Mouse (Mus musculus) spleen, adult 18-20 months (tissue): ENCODE results near the gene Npw.

ENCODE experiments used
- DNase-seq, 2 experiments: peaks; one replicate each; pipeline ENCODE4 v3.0.0; 2022; ENCODE audit warnings: mixed read lengths in 2 of 2

Npw gene

DNA sequence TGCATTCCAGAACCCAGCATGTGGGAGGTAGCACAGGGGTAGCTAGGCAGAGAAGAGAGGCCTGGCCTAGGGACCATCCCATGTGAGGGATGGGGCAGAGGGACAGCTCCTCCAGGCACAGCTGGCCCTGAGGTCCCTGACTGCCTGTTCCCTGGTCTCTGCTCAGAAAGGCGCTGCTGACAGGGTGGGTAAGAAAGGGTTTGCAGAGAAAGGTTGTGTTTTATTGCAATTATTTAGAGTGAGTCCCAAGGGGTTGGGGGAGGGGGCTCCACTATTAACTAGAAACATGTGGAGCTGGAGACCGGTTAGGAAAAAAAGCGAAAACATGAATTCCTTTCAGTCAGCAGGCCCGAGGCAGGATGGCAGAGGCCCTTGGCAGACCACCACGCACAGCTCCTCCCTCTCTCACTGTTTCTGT lies 18.7 kb downstream of the Npw start:
- no peak for DNase-seq

- no peak for DNase-seq
Measured at GRCm38 (mm10) chr17:24638840-24639239, 19.4 kb downstream of the Npw start.

DNA sequence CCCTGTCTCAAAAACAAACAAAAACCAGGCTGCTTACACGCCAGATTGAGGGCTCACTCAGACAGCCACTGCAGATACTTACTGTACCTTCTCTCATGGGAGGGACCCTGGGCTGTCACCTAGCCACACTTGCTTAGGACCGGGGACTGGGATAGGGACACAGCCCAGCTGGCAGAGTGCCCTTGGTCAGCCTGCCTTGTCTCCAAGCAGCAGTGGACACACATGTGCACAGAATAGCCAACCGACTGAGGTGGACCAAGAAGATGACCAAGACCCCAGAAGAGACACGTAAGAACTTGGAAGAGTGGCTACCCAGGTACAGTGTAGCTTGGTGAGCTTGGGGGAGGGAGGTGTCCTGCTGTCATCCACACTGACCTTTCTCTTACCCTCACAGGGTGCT lies 20.0 kb downstream of the Npw start:
- no peak for DNase-seq

GRCm38 (mm10) chr17:24636781-24637481 lies 21.3 kb downstream of the Npw start:
- no peak for DNase-seq

DNA sequence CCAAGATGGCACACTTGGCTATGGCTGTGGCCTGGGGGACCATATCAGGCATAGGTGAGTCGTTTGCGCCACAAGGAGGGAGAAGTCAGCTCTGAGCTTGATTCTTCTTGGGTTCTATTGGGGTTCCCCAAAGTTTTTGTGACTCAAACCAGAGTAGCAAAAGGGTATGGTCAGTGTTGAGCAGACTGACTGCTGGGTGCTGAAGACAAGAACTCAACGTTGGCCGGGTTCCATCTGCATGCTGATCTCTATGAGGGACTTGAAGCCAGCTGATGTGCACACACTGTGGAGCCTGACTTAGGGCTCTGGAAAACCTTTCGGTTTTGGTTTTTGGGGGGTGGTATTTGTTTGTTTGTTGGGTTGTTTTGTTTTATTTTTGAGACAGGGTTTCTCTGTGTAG lies 22.6 kb downstream of the Npw start:
- no peak for DNase-seq

DNA sequence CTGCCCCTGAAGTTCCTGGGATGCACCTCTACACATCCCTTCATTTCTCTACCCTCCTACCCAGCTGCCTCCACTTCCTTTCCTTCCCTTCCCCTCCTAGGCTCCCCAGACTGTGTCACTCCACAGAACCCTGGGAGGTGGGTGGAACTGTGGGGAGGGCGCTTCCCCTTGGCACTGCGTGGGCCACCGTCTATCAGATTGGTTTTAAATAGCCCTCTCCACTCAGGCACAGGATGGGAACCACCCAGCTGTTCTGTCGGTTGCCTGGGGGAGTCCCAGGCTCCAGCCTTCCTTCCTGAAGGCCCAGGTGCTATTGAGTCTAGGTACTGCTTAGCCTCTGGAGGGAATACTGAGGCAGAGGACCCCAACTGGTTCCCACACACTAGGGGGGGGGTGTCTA lies 23.2 kb downstream of the Npw start:
- no peak for DNase-seq

DNA sequence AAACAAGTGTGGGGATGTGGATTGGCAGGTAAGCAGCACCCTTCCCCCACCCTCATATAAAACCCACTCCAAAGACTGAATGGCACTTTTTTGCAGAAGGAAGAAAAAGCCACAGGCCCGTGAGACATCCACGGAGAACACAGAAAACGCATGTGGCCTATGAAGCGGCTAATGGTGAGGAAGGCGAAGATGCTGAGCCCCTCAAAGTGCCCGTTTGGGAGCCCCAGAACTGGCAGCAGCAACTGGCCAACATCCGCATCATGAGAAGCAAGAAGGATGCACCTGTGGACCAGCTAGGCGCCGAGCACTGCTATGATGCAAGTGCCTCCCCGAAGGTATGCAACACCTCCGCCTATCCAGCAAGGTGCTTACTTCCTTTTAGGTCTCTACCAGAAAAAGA lies 24.4 kb downstream of the Npw start:
- DNase-seq, result no peak

DNA sequence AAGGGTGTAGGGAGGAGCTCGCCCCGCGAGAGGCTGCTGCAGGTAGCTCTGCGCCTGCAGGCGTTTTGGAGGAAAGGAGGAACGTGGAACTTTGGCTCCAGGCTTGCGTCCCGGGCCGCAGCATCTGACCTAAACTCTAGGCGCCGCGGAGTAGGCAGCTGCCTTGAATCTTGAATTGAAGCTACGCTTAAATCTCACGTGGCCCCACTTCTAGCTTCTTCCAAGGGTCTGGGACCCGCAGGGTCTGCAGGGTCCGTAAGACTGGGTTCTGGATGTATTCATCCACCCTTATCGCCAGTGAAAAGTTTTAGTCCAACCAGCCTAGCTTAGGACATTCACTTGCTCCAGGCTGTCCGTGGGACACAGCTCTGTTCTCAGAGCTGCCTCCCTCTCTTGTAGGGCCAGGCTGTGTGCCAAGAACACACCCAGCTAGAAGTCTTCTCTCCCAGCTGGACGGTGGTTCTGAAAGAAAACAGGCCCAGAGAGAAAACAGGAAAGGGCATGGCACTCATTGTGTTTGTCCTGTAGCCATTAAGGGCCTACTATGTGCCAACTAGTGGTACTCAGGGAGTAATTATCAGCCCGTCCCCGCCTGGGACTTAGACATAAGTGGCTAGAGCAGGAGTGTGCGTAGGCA lies 25.3 kb downstream of the Npw start:
- DNase-seq, result no peak

DNA sequence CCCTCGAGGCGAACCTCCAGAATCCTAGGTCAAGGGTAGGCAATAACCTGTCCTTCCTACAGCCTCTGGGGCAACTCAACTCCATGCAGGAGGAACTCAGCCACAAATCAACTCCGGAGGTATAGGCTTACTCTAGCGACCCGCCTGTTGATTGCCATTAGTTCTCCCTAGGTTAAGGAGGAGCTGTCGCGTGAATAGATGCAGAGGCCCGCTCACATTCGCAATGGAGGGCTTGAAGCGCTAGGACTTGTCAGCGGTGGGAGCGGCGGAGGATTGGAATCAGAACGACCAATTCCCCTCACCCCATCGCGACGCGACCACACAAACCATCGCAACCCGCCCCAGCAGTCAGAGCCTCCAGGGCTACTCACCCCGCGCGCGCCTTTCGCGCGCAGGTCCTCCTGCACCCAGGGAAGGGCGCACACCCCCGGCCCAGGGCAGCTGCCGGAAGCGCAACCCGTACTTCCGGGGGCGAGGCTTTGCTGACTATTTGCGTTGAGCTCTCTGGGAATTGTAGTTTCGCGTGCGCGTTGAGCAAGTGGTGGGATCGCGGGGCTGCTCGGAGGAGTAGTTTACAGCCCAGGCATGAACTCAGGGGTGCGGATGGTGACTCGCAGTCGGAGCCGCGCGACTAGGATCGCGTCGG lies 26.0 kb downstream of the Npw start, which contains the start of the genes Tsc2 and Nthl1:
TSS of gene Tsc2 (minus strand) at position 464 of the 646 bp plus-strand sequence.
TSS of gene Nthl1 (plus strand) at position 514 of the 646 bp plus-strand sequence.
- peak; percentile 60 to 73 for DNase-seq

DNA sequence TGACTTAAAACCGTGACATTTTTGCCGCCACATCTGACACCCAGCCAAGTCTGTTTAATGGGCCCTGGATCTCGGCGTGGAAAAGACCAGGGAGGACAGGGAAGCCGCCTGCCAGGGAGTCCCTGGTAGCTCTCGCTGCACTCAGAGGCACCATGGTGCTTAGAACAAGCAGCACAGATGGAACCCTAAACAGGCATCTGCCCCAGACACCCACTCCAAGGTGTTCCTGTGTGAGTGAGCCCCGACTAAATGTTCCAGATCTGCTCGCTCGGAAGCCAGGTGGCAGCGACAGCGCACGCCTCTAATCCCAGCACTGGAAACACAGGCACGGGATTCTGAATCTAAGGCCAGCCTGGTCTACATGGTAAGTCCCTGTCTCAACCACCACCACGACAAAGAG lies 28.2 kb downstream of the Npw start:
- no peak for DNase-seq

DNA sequence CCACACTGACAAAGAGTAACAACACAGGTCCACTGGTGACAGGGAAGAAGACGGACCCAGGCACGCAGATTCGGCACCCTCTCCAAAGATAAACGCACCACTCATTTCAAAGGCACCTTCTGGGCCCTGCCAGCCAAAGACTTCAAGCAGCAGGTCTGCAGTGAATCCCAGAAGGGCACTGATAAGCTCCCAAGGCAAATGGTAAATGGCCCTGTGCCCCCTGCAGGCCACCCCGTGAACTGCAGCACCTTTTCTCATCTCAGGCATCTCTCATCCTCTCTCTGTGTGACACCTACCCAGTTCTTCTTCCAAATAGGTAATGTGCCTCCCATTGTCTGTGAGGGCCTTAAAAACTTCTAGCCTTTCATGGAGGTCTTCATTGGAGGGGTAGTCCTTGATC lies 29.6 kb downstream of the Npw start:
- peak; percentile 49 to 81 for DNase-seq

- no peak for DNase-seq
Measured at GRCm38 (mm10) chr17:24625472-24625871, 32.8 kb downstream of the Npw start.

DNA sequence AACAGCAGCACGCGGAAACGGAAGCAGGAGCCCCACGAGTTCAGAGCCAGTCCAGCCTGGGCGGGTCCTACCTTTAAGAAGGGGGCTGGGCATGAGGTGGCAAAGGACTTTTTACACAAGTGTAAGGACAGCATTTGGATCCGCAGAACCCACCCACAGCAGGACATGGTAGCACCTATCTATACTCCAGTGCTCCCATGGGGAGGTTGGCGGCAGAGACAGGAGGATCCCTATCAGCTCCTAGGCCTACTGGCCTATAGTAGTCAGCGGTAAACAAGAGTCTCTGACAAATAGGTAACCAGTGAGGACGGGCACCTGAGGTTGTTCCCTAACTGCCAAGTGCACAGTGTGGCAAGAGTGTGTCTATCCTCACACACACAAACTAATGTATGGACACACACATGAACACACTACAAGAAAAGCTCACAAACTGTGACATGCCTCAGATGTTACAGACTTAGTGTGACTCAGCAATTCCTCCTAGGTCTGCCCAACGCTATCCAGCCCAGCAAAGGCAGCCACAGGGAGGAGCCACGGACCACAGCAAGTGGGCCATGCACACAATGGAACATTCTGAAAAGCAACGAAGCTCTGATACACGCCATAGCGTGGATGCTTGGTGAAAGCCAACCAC lies 40.6 kb downstream of the Npw start:
- DNase-seq, result no peak

DNA sequence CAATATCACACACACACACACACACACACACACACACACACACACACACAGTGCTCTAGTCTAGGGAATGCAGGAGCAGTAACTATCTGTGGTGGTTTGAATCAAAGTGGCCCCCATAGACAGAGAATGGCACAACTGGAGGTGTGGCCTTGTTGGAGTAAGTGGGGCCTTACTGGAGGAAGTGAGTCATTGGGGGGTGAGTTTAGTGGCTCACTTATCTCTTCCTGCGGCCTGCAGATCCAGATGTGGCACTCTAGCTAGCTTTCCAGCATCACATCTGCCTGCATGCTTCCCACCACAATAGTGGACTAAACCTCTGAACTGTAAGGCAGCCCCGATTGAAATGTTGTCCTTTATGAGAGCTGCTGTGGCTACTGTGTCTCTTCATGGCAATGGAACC lies 47.5 kb downstream of the Npw start:
- DNase-seq, result no peak

DNA sequence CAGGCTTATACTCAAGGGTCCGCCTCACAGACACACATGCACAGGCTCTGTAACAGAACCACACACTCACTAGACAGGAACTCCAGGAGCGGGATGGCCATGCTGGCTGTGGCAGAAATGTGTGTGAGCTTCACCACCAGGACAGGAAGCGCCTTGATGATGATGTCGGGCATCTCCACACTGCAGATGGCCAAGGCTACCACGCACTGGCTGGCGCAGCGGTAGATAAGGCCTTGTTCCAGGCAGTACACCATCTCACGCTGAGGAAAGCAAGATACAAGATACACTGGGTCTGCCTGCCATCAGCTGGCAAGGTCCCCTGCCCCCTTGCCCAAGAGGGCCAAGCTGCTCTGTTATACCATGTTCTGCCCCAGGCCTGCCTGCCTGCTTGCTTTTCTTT lies 49.4 kb downstream of the Npw start:
- no peak for DNase-seq

- DNase-seq, result no peak
Measured at GRCm38 (mm10) chr17:24608370-24608769, 49.9 kb downstream of the Npw start.
